Mouse (Mus musculus) neural tube, embryonic 11.5 days (tissue): ENCODE measurements around the gene Thap11. TPM values are rescaled to one million over a fixed set of nuclear protein-coding genes. Genes with fewer than 3 reads are reported as not detected.
A peak's percentile ranks its signal among the peaks of the same experiment; 100 is the strongest.

Experiments
- ATAC-seq: fragments of 200-750 bp; cut with Nextera tagmentation; 2 replicates; pipeline ENCODE4 v1.8.0; 2017; ENCODE audit warnings: moderate number of reproducible peaks, mild to moderate bottlenecking, moderate TSS enrichment, moderate library complexity; ENCODE audit not compliant: insufficient read depth, low FRiP score, low TSS enrichment
- DNase-seq: peaks from one replicate; pipeline ENCODE4 v3.0.0-alpha.2; 2015; ENCODE audit warnings: low spot score
- H3K27ac ChIP-seq: fragments of 300-500 bp; sonication (generic); 2 replicates; pipeline ENCODE4 v1.5.1; 2014; ENCODE audit warnings: low read depth, mild to moderate bottlenecking, low read length
- H3K27me3 ChIP-seq: fragments of 300-500 bp; sonication (generic); 2 replicates; pipeline ENCODE4 v1.6.1; 2014; ENCODE audit warnings: mild to moderate bottlenecking, low read length, mixed read lengths; ENCODE audit not compliant: control insufficient read depth, insufficient read depth
- H3K36me3 ChIP-seq: fragments of 300-500 bp; sonication (generic); 2 replicates; pipeline ENCODE4 v1.6.1; 2014; ENCODE audit warnings: mild to moderate bottlenecking, low read length, moderate library complexity, mixed read lengths; ENCODE audit not compliant: control insufficient read depth, insufficient read depth
- H3K4me1 ChIP-seq: fragments of 300-500 bp; sonication (generic); 2 replicates; pipeline ENCODE4 v1.6.1; 2014; ENCODE audit warnings: low read length, mixed read lengths; ENCODE audit not compliant: control insufficient read depth, insufficient read depth
- H3K4me2 ChIP-seq: fragments of 300-500 bp; sonication (generic); 2 replicates; pipeline ENCODE4 v1.6.1; 2014; ENCODE audit warnings: low read depth, mild to moderate bottlenecking, moderate library complexity
- H3K4me3 ChIP-seq: fragments of 300-500 bp; sonication (generic); 2 replicates; pipeline ENCODE4 v1.5.1; 2014; ENCODE audit warnings: low read depth, low read length
- H3K9ac ChIP-seq: fragments of 300-500 bp; sonication (generic); 2 replicates; pipeline ENCODE4 v1.6.1; 2014; ENCODE audit warnings: mild to moderate bottlenecking, low read length
- H3K9me3 ChIP-seq: fragments of 300-500 bp; sonication (generic); 2 replicates; pipeline ENCODE4 v1.6.1; 2016; ENCODE audit warnings: low read length; ENCODE audit not compliant: control insufficient read depth
- WGBS: fragments of 180-500 bp; shearing (Covaris S2); extraction: QIAGEN DNeasy Blood & Tissue Kit; methylation state at CpG from one replicate; pipeline ENCODE4 v1.1.7; 2014; 5-methylcytosine and 5-hydroxymethylcytosine counted together
- polyA plus RNA-seq: library from polyadenylated mRNA; unstranded; fragments of >200 nt; fragmentation: Nextera tagmentation; extraction: Ambion mirVana; gene quantifications from 2 replicates; pipeline ENCODE4 v1.2.1, GENCODE M21; 2014

The Thap11 gene
- polyA plus RNA-seq, 1 experiment from 2014 or later, result 68.9 TPM

DNA sequence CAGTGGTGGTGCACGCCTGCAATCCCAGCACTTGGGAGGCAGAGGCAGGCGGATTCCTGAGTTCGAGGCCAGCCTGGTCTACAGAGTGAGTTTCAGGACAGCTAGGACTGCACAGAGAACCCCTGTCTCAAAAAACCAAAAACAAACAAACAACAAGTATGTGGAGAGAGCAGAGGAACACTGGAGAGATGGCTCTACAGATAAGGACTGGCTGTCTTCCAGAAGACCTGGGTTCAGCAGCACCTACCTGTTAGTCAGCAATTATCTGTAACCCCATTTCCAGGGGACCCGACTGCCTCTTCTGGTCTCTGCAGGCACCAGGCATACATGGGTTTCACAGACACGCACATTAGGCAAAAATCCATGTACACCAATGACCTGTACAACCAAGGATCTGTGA lies 15.7 kb upstream of the Thap11 start:
- Histone ChIP-seq H3K4me1 (no peaks in the 10 kb centered on the region), H3K9ac (no peak overlapping the region), H3K36me3 (peaks cover 5% of the 10 kb centered on the region), H3K4me2 (no peak overlapping the region), H3K4me3 (no peak overlapping the region), H3K9me3 (no peaks in the 10 kb centered on the region), H3K27me3 (no peaks in the 10 kb centered on the region), H3K27ac (no peak overlapping the region)
- 91% methylated on average over 5 of the region's 5 CpGs for WGBS
- ATAC-seq (no peak), DNase-seq (no peak)

- H3K27me3 ChIP-seq, result no peaks in the 10 kb centered on the region
- no peak overlapping the region for H3K9ac ChIP-seq
- ATAC-seq (no peak), DNase-seq (no peak)
- H3K4me2 ChIP-seq, result no peak overlapping the region
- 94% methylated on average over 11 of the region's 11 CpGs for WGBS
- H3K36me3 ChIP-seq, result peaks cover 26% of the 10 kb centered on the region
- H3K4me1 ChIP-seq, result peaks cover 6% of the 10 kb centered on the region; the same call in 1 of the 2 replicates
- H3K9me3 ChIP-seq, result no peaks in the 10 kb centered on the region
- H3K4me3 ChIP-seq, result no peak overlapping the region
- H3K27ac ChIP-seq, result no peak overlapping the region
These were observed 8.3 kb upstream of the Thap11 start for GRCm38 (mm10) chr8:105846678-105847077.

DNA sequence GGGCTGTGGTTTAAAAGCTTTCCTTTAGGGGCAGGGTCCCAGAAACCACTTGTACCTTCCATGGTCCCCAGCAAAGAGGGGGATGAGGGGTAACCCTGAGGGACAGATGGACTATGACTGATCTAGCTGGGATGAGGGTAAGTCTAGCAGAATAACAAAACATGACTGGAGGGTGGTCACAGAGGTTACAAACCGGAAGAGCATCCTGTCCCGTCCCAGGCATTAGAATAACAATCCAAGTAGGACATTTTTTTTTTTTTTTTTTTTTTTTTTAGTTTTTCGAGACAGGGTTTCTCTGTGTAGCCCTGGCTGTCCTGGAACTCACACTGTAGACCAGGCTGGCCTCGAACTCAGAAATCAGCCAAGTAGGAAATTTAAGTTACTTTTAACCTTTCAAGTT lies 4.9 kb upstream of the Thap11 start:
- H3K4me1 ChIP-seq, result peaks cover 6% of the 10 kb centered on the region; the same call in 1 of the 2 replicates
- peaks cover 15% of the 10 kb centered on the region for H3K36me3 ChIP-seq
- no peaks in the 10 kb centered on the region for H3K27me3 ChIP-seq
- 81% methylated on average over 4 of the region's 4 CpGs for WGBS
- no peak for ATAC-seq
- no peak overlapping the region for H3K27ac ChIP-seq
- no peak overlapping the region for H3K9ac ChIP-seq
- H3K4me2 ChIP-seq, result no peak overlapping the region
- no peaks in the 10 kb centered on the region for H3K9me3 ChIP-seq
- DNase-seq, result no peak
- no peak overlapping the region for H3K4me3 ChIP-seq

GRCm38 (mm10) chr8:105850611-105851010 lies 4.3 kb upstream of the Thap11 start:
- Histone ChIP-seq H3K4me3 (0 out of 2 replicates have a peak overlapping the region, but pooled peaks have one; percentile 8), H3K27ac (no peak overlapping the region), H3K36me3 (peaks cover 12% of the 10 kb centered on the region), H3K27me3 (no peaks in the 10 kb centered on the region), H3K9me3 (no peaks in the 10 kb centered on the region), H3K9ac (no peak overlapping the region), H3K4me2 (peak overlapping the region; percentile 18), H3K4me1 (peaks cover 6% of the 10 kb centered on the region; the same call in 1 of the 2 replicates)
- DNase-seq (no peak), ATAC-seq (no peak)
- 83% methylated on average over 7 of the region's 7 CpGs for WGBS

DNA sequence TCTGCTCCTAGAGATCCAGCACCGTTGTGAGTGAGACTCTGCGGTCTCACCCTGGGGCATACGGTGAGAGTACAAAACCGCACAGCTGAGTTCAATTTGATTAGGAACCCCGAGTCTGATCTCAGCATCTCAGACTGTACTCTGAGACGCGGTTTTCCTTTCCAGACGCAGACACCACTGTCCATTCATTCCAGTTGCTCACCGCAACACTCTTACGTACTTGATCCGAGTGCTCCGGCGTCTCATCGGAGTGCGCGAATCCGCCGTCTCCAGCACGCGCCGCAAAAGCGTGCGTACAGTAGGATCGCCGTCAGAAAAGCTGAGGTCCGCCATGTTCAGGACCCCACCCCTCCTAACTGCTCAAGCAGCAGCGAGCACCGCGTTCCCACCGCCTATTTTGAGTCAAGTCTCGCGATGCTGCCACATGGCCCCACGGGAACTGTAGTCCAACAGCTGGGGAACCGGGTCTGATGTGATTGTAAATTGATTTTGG lies 3.2 kb upstream of the Thap11 start:
- 0% methylated on average over 34 of the region's 34 CpGs for WGBS

DNA sequence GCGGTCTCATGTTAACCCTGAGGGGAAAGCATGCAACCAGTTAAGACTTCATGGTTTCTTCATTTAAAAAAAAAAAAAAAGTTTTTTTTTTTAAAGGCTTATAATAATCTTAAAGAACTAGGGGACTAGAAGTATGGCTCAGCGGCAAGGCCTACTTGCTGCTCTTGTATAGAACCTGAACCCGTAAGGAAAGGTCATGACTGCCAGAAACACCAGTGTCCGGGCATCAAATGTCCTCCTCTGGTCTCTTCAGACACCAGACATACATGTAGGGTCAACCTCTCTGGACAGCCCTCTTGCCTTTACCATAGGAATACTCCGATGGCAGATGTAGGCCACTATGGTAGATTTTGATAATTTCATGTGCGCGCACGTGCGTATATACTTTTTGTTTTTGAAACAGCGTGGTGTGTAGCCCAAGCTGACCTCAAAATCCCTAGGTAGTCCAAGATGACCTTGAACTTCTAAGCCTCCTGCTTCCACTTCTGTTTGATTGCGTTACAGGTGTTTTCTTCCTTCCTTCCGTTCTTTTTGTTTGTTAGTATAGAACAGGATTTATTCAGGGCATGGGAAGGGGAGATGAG lies 2.7 kb upstream of the Thap11 start:
- Histone ChIP-seq H3K27me3 (no peaks in the 10 kb centered on the region), H3K4me1 (peaks cover 19% of the 10 kb centered on the region), H3K27ac (no peak overlapping the region), H3K9me3 (no peaks in the 10 kb centered on the region), H3K9ac (no peak overlapping the region), H3K36me3 (peaks cover 3% of the 10 kb centered on the region; the same call in 1 of the 2 replicates), H3K4me2 (no peak overlapping the region), H3K4me3 (peak overlapping the region; percentile 84; the same call in 1 of the 2 replicates)
- ATAC-seq, result no peak
- peak; percentile 20 for DNase-seq
- WGBS, result 86% methylated on average over 12 of the region's 12 CpGs

More for the DNA sequence above, 3.2 kb upstream of the Thap11 start:
- Histone ChIP-seq H3K27ac (no peak overlapping the region), H3K9ac (peak overlapping the region; percentile 80), H3K4me2 (peak overlapping the region; percentile 60), H3K4me3 (peak overlapping the region; percentile 84), H3K36me3 (peaks cover 8% of the 10 kb centered on the region), H3K4me1 (peaks cover 13% of the 10 kb centered on the region), H3K27me3 (no peaks in the 10 kb centered on the region), H3K9me3 (no peaks in the 10 kb centered on the region)
- DNase-seq, result peak; percentile 94
- peak; percentile 61 for ATAC-seq

GRCm38 (mm10) chr8:105853178-105853577 lies 1.8 kb upstream of the Thap11 start, which contains the start of gene Cenpt:
Gene Cenpt, minus strand, starts transcription at chr8:105853278.
- Histone ChIP-seq H3K4me3 (no peak within 1 kb of the TSS), H3K27me3 (no peaks in the 10 kb centered on the region)

DNA sequence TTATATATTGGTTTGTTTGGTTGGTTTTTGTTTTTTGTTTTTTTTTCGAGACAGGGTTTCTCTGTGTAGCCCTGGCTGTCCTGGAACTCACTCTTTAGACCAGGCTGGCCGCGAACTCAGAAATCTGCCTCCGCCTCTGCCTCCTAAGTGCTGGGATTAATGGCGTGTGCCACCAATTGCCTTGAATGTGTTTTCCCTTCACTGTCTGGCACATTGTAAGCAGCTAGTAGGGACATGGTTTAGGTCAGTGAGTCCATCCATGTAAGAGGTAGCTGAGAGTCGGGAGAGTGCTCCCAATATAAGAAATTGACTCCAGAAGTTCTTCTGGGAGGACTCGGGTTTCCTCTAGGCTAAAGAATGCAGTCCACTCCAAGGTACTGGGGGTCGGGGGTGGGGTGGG lies 629 bp upstream of the Thap11 start:
- Histone ChIP-seq H3K27ac (peak overlapping the region; percentile 85; the same call in 1 of the 2 replicates), H3K27me3 (no peaks in the 10 kb centered on the region), H3K4me3 (peak overlapping the region; percentile 69), H3K4me1 (peaks cover 23% of the 10 kb centered on the region), H3K4me2 (peak overlapping the region; percentile 93), H3K36me3 (no peaks in the 10 kb centered on the region; the same call in 1 of the 2 replicates), H3K9ac (no peak overlapping the region; the same call in 1 of the 2 replicates), H3K9me3 (no peaks in the 10 kb centered on the region)
- DNase-seq (no peak), ATAC-seq (no peak; the same call in 1 of the 2 replicates)
- WGBS, result 28% methylated on average over 8 of the region's 8 CpGs

More at GRCm38 (mm10) chr8:105853178-105853577, 1.8 kb upstream of the Thap11 start, which contains the start of gene Cenpt:
- Histone ChIP-seq H3K4me2 (no peak within 1 kb of the TSS), H3K9me3 (no peaks in the 10 kb centered on the region), H3K27ac (no peak within 1 kb of the TSS), H3K4me1 (peaks cover 23% of the 10 kb centered on the region), H3K9ac (no peak within 1 kb of the TSS), H3K36me3 (peaks cover under 1% of the 10 kb centered on the region; the same call in 1 of the 2 replicates)
- WGBS, result 88% methylated on average over 3 of the region's 3 CpGs
- DNase-seq, result no peak
- no peak for ATAC-seq
